Mouse (Mus musculus): Measurements from ENCODE around the gene Ptprt.

Gene Ptprt

GRCm38 (mm10) chr2:162660941-162661386 is at the start of gene Ptprt:
Gene Ptprt (minus strand): TSS chr2:162661147.
- DNase-seq, result no peak

- DNase-seq, result no peak
Observed at GRCm38 (mm10) chr2:162710443-162710842, 49.5 kb upstream of the Ptprt start.

DNA sequence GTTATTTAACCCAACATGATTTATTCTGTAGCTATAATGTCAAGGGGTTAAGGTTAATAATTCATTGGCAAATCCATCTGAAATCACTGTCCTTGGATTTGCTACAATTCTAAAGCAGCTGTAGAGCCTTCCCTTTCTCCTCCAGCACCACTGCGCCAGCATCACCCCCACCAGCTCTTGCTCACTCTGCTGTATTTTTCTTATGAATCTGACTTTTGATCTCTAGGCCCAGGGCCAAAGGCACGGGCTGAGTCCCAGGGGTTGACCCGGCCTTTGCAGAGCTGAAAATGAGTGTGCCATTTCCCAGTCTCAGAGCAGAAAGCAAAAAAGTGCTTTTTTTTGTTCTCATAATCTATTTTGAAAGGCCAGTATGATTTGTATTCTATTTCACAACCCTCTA is 38.7 kb upstream of the Ptprt start:
- peak; percentile 80 to 85 for DNase-seq

DNA sequence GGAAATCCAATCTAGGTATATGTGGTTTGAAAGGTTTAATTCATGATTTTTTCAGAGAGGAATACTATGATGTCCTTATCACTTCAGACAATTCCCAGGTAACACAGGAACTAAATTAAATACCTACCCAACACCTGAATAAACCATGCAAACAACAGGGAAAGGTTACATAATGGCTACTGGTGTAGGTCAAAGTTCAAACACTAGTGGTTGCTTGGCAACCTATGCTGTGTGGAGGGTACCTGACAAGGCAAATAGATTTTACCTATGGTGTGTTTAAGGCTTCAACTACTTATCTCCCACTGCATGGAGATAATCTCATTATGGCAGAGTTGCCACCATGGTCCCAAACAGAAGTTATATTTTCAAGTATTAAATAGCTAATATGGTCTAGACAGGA is 38.1 kb upstream of the Ptprt start:
- peak; percentile 10 to 13 for DNase-seq

GRCm38 (mm10) chr2:162698068-162698467 is 37.1 kb upstream of the Ptprt start:
- no peak for DNase-seq

DNA sequence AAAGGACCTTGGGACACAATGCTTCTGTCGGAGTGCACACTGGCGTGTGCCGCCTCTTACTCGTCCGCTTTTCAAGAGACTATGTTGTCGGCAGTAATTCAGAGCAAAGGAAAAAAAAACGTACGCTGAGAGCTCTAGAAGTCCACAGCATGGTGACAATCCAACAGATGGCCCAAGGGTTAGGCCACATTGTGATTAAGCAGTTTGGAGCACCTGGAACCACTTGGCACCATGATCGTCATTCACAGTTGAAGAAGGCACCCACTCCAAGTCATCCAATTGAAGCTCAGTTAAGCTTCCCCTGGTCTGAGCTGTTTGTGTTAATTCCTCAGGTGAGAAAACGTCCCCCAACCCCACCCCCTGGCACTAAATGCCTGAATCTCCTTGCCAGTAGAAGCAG is 36.2 kb upstream of the Ptprt start:
- no peak for DNase-seq

- no peak for DNase-seq
Observed at GRCm38 (mm10) chr2:162692143-162692542, 31.2 kb upstream of the Ptprt start.

GRCm38 (mm10) chr2:162682674-162683073 is 21.7 kb upstream of the Ptprt start:
- DNase-seq, result peak; percentile 43 to 70

DNA sequence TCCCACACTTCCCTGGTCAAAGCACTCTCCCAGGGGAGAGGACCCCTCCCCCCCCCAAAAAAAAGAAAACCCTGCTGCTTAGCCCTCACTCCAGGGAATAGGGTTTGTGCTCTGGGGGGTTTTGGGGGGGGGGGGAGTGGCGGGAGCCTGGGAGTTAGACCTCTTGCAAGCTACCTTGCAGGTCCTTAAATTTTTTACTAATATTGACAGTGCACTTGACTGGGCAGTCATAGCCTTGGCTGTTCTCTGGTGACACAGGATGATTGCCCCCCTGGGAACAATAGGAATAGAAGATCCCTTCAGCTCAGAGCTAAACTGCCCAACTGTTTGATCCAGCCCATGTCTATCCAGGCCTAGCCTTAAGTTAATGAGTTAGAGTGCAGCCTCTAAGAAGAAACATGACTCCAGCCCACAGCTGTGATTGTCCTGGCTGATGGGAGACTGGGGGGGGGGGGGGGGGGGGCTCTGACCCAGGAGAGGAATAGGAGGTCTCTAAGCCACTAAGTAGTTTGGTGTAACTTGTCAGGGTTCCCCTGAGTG is 1.6 kb upstream of the Ptprt start:
- DNase-seq, result no peak

- no peak for DNase-seq
Observed at GRCm38 (mm10) chr2:162661733-162662132, 786 bp upstream of the Ptprt start.

- DNase-seq, result peak in 1 of 2 experiments; percentile 6
Observed at GRCm38 (mm10) chr2:162660231-162660940, 561 bp downstream of the Ptprt start.

DNA sequence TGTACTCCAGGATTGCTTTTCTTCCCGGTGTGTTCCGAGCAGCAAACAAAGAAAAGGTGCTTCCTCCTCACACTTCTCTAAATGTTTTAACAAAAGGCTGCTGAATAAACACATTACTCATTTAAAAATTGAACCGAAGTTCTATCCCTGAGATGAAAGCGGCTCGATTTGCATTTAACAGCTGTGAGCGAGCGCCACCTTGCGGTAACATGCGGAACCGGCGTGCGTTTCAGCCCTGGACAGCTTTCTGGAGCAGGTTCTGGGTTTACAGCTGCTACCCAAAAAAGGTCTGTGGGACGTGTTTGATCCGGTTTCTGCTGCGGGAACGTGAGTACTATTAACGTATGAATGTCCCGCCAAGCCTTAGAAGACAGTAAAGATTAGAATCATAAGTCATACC is 1.9 kb downstream of the Ptprt start:
- DNase-seq, result peak; percentile 55 to 88

DNA sequence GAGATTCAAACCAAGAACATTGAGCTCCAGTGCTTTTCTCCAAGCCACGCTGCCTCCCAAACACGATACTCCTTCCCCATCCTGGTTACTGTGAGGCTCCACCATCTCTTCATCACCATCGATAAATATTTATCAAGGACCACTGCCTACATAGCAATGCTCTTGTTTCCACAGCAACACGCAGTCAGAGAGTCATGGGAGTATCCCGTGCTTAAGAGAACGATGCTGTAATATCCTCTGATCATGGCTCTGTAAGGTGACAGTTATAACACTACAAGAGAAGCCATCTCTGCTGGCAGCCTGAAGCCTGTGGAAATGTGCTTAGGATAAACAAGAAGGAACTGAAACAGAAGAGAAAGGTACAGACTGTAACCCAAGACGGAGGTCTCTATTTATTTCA is 3.4 kb downstream of the Ptprt start:
- no peak for DNase-seq

DNA sequence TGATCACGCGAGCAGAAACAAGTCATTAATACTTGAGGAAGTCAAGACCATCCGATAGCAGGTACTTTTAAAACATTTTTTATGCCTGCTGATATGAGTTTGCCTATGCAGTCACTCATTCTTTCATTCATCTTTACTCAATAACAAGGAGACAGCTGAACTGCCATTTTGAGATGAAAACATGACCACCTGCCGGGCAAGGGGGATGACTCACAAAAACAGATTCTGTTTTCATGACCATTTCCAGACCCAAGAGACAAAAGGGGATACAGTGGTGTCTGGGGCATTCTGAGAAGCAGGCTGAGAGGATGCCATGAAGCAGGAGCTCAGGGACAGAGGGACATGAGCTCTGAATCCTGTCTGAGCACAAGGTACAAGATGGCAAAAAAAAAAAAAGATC is 6.5 kb downstream of the Ptprt start:
- no peak for DNase-seq

- DNase-seq, result no peak
Observed at GRCm38 (mm10) chr2:162638676-162639075, 22.3 kb downstream of the Ptprt start.

GRCm38 (mm10) chr2:162637537-162637936 is 23.4 kb downstream of the Ptprt start:
- no peak for DNase-seq

DNA sequence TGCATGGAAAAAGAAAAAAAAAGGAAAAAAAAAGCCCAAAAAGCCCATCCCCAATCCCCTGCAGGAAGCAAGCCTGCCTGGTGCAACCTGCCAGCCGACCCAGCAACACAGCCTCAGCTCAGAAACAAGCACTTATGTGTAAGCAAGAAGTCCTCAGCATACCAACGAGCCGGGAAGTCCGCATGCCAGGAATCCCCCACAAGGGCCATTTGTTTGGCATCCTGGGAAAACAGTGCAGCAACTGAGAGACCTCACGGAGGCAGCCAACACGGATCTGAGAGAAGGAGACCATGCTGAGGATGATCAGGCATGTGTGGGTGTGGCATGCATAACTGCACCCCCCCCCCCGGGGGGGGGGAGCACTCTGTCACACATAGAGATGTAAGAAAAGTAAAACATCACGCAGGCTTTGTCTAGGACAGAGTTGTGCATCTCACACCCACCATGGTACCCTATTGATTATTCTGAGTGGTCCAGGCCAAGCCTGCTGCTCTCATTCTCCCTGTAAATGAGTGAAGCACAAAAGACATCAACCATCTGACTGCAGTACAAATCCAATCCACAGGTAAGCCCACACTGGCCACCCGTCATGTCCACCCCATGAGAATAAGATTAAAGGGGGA is 24.4 kb downstream of the Ptprt start:
- no peak for DNase-seq

- no peak for DNase-seq
Observed at GRCm38 (mm10) chr2:162634901-162635300, 26.0 kb downstream of the Ptprt start.

- no peak for DNase-seq
Observed at GRCm38 (mm10) chr2:162626076-162626475, 34.9 kb downstream of the Ptprt start.

DNA sequence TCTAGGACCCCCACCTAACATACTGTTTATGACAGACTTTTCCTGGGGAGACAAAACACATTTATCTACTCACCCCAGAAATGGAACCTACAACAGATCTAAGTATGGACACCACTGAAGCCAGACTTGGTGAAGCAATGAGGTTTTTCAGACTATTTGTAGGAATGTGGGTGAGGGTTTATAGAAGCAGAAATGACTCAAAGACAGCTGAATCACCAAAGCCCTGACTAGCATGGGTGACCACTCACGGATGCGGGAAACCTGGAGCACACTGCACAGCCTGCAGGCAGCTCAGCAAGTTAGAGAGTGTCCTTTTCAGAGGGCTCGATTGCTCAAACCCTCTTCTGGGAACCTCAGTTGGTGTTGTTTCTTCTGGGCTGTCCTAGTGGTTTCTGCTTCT is 36.2 kb downstream of the Ptprt start:
- DNase-seq, result no peak

DNA sequence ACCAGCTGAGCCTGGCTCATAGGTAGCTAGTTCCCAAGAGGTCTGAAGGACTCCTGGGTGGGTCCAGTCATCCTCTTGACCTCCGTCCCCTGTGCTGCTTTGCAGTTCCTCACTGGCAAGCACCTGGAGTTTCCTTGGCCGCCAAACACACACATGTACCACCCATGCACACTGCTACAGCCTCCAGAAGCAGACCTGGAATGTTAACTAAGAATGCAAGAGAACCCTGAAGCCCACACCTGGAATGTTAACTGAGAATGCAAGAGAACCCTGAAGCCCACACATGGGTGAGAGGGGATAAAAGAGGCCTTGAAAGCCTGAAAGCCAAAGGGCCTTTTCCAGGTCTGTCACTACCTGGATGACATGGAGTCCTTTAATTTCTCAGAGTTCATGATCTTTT is 46.7 kb downstream of the Ptprt start:
- DNase-seq, result no peak

- no peak for DNase-seq
Observed at GRCm38 (mm10) chr2:162613480-162613879, 47.5 kb downstream of the Ptprt start.

- no peak for DNase-seq
Observed at GRCm38 (mm10) chr2:162602721-162603120, 58.2 kb downstream of the Ptprt start.

DNA sequence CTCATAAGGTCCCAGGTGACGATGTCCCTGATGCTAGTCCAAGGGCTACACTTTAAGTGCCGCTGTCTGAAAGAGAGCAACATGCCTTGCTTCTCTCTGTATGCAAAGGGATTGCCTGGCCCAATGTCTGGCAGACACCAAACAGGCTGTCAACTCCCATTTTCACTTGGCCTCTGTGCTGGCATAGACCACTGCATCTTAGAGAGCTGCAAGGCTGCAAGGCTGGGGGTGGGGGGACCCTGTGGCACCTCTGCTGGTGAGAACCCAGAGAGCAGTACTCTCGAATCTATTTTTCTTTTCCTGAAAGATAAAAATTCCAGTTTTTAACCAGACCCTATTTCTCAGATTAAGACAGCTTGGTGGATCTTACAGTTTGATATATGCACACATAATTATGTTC is 69.6 kb downstream of the Ptprt start:
- DNase-seq, result no peak

Data from kidney, postnatal 36 days (tissue).